Comparison of ENCODE assay signal across 14 mouse cellular contexts in the genomic region with DNA sequence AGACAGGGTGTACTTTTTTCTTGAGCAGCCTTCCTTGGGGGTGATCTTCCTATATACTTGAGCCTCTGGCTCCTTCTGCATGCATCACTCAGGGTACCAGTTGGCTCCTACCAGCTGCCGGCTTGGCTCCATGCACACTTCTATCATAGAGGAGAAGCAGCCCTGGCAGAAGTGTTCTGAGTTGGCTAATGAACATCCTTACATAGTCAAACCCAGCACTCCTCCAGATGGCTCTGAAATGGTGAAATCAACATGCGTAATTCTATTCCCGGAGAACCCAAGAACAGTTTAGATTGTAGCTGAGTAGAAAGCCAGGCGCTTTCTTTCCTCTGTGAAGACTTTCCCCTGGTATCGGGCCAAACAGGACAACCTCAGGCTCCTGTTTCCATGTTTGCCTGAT.
DNase-seq lines count a peak whose midpoint lies in the region; ATAC-seq and TF ChIP-seq lines count a peak whose summit lies in the region.
"Had no signal": no experiment of that assay in that cellular context is flagged by ENCODE, and none has a peak within 500 bp of the region (broad histone marks: within the 10 kb centered on the region; RNA-seq: fewer than 3 reads in every experiment).

No protein-coding gene starts in this region.

- H3K9me3 ChIP-seq in hindbrain, postnatal 0 days (ENCODE audit: low read length) = no peaks in the 10 kb centered on the region
- no peaks in the 10 kb centered on the region for H3K9me3 ChIP-seq in hindbrain, embryonic 14.5 days (ENCODE audit: control insufficient read depth, low read length)
- H3K9me3 ChIP-seq: kidney, embryonic 15.5 days; neural tube, embryonic 15.5 days had no signal

- no peak overlapping the region for H3K4me3 ChIP-seq in hindbrain, postnatal 0 days (ENCODE audit: low read length)
- H3K4me3 ChIP-seq in hindbrain, embryonic 14.5 days (replicated peaks; ENCODE audit: low read length) = no peak overlapping the region
- H3K4me3 ChIP-seq: kidney, embryonic 15.5 days; neural tube, embryonic 15.5 days had no signal

- H3K36me3 ChIP-seq in hindbrain, postnatal 0 days (ENCODE audit: insufficient read depth, low read length) = no peaks in the 10 kb centered on the region
- no peaks in the 10 kb centered on the region for H3K36me3 ChIP-seq in hindbrain, embryonic 14.5 days (replicated peaks; ENCODE audit: control insufficient read depth, insufficient read depth)
- H3K36me3 ChIP-seq: kidney, embryonic 15.5 days; neural tube, embryonic 15.5 days had no signal

- 77% methylated on average over 5 of the region's 5 CpGs for WGBS in hindbrain, postnatal 0 days
- WGBS in hindbrain, embryonic 14.5 days = 93% methylated on average over 5 of the region's 5 CpGs

- peak; percentile 34 for DNase-seq in hindbrain, postnatal 0 days (ENCODE audit: low spot score)
- DNase-seq in hindbrain, embryonic 14.5 days (ENCODE audit: low spot score) = no peak
- peak; percentile 74 for DNase-seq in layer of hippocampus, adult 11-12 months (ENCODE audit: low spot score)
- peak; percentile 42 to 77 for DNase-seq in left cerebral cortex, adult 9 months (ENCODE audit: low spot score in 2 of 2)
- peak; percentile 26 for DNase-seq in right cerebral cortex, postnatal 4 days
- no peak for DNase-seq in MN1 (ENCODE audit: low spot score)
- DNase-seq in retina, embryonic 14.5 days (ENCODE audit: low spot score) = no peak
- no peak for DNase-seq in embryo, embryonic 10 days (ENCODE audit: low spot score)
- DNase-seq: cerebellum, postnatal 25 days; gastrocnemius, postnatal 25 days; lung, postnatal 36 days had no signal

- no peak for ATAC-seq in hindbrain, postnatal 0 days
- ATAC-seq in hindbrain, embryonic 14.5 days (ENCODE audit: low FRiP score) = no peak

- H3K27me3 ChIP-seq in hindbrain, postnatal 0 days (ENCODE audit: insufficient read depth, low read length) = no peaks in the 10 kb centered on the region
- no peaks in the 10 kb centered on the region for H3K27me3 ChIP-seq in hindbrain, embryonic 14.5 days (ENCODE audit: control insufficient read depth, insufficient read depth, low read length)

- no peak overlapping the region for H3K9ac ChIP-seq in hindbrain, postnatal 0 days (replicated peaks; ENCODE audit: low read length)
- no peak overlapping the region for H3K9ac ChIP-seq in hindbrain, embryonic 14.5 days
- H3K9ac ChIP-seq: kidney, embryonic 15.5 days; liver, embryonic 14.5 days; neural tube, embryonic 15.5 days had no signal

- H3K4me1 ChIP-seq in hindbrain, postnatal 0 days (ENCODE audit: insufficient read depth, low read length) = peaks cover 11% of the 10 kb centered on the region
- peaks cover 9% of the 10 kb centered on the region for H3K4me1 ChIP-seq in hindbrain, embryonic 14.5 days (replicated peaks; ENCODE audit: control insufficient read depth, insufficient read depth, low read length)

- no peak overlapping the region for H3K27ac ChIP-seq in hindbrain, postnatal 0 days
- no peak overlapping the region for H3K27ac ChIP-seq in hindbrain, embryonic 14.5 days
- H3K27ac ChIP-seq: kidney, embryonic 15.5 days; liver, embryonic 14.5 days; neural tube, embryonic 15.5 days had no signal

- H3K4me2 ChIP-seq in hindbrain, postnatal 0 days (ENCODE audit: low read depth, low read length) = no peak overlapping the region
- no peak overlapping the region for H3K4me2 ChIP-seq in hindbrain, embryonic 14.5 days (replicated peaks)
- H3K4me2 ChIP-seq: kidney, embryonic 15.5 days; neural tube, embryonic 15.5 days had no signal

- TF ChIP-seq CTCF in hindbrain, postnatal 0 days (IDR thresholded peaks at IDR 0.05; ENCODE audit: low read depth) = no peak

Comparison
In these comparisons a context has a peak if more than half of its experiments do, and no peak if none do; other contexts are left out.
1. DNase-seq: peak in hindbrain, postnatal 0 days (single experiment), layer of hippocampus, adult 11-12 months (single experiment), left cerebral cortex, adult 9 months (2 of 2) and right cerebral cortex, postnatal 4 days (single experiment); none in hindbrain, embryonic 14.5 days (single experiment), MN1 (single experiment), retina, embryonic 14.5 days (single experiment) and embryo, embryonic 10 days (single experiment).